Mouse (Mus musculus) forebrain, embryonic 14.5 days (tissue): ENCODE data around the gene Tmem108. TPM values are rescaled to one million over a fixed set of nuclear protein-coding genes. Genes with fewer than 3 reads are reported as not detected.

Experiments
- ATAC-seq: fragments of 200-750 bp; cut with Nextera tagmentation; 2 replicates; pipeline ENCODE4 v1.8.0; 2017; ENCODE audit warnings: mild to moderate bottlenecking, moderate library complexity
- DNase-seq: peaks from one replicate; pipeline ENCODE4 v3.0.0-alpha.2; 2015; ENCODE audit warnings: low spot score
- H3K27ac ChIP-seq: fragments of 300-500 bp; sonication (generic); 2 replicates; pipeline ENCODE4 v1.5.1; 2014; ENCODE audit warnings: low read depth, mild to moderate bottlenecking, control low read depth, low read length, moderate library complexity
- H3K27me3 ChIP-seq: fragments of 300-500 bp; sonication (generic); replicated peaks from 2 replicates; pipeline ENCODE4 v1.6.1; 2014; ENCODE audit warnings: low read length, control low read depth, mixed read lengths; ENCODE audit not compliant: control insufficient read depth, insufficient read depth
- H3K36me3 ChIP-seq: fragments of 300-500 bp; sonication (generic); 2 replicates; pipeline ENCODE4 v1.6.1; 2014; ENCODE audit warnings: low read length, control low read depth; ENCODE audit not compliant: control insufficient read depth, insufficient read depth
- H3K4me1 ChIP-seq: fragments of 300-500 bp; sonication (generic); 2 replicates; pipeline ENCODE4 v1.6.1; 2014; ENCODE audit warnings: antibody characterized with exemption, low read length, control low read depth; ENCODE audit not compliant: control insufficient read depth, insufficient read depth
- H3K4me2 ChIP-seq: fragments of 300-500 bp; sonication (generic); 2 replicates; pipeline ENCODE4 v1.6.1; 2014; ENCODE audit warnings: mild to moderate bottlenecking, control low read depth, low read length
- H3K4me3 ChIP-seq: fragments of 300-500 bp; sonication (generic); 2 replicates; pipeline ENCODE4 v1.5.1; 2014; ENCODE audit warnings: low read depth, low read length, control low read depth
- H3K9ac ChIP-seq: fragments of 300-500 bp; sonication (generic); 2 replicates; pipeline ENCODE4 v1.6.1; 2014; ENCODE audit warnings: mild to moderate bottlenecking, low read length, control low read depth, moderate library complexity
- H3K9me3 ChIP-seq: fragments of 300-500 bp; sonication (generic); replicated peaks from 2 replicates; pipeline ENCODE4 v1.6.1; 2016; ENCODE audit warnings: low read length, control low read depth, mixed read lengths; ENCODE audit not compliant: control insufficient read depth
- WGBS: fragments of 180-500 bp; shearing (Covaris S2); extraction: QIAGEN DNeasy Blood & Tissue Kit; methylation state at CpG from one replicate; pipeline ENCODE4 v1.1.7; 2014; 5-methylcytosine and 5-hydroxymethylcytosine counted together
- polyA plus RNA-seq: library from polyadenylated mRNA; unstranded; fragments of >200 nt; fragmentation: Nextera tagmentation; extraction: Ambion mirVana; gene quantifications from 2 replicates; pipeline ENCODE4 v1.2.1, GENCODE M21; 2014

Tmem108 gene
- polyA plus RNA-seq, 1 experiment from 2014 or later: 41.5 TPM

GRCm38 (mm10) chr9:103434116-103434515 is 327.5 kb downstream of the Tmem108 start:
- no peak overlapping the region for H3K27ac ChIP-seq
- H3K4me3 ChIP-seq: no peak overlapping the region
- no peaks in the 10 kb centered on the region for H3K9me3 ChIP-seq
- no peaks in the 10 kb centered on the region for H3K36me3 ChIP-seq
- no peaks in the 10 kb centered on the region for H3K27me3 ChIP-seq
- peaks cover 12% of the 10 kb centered on the region for H3K4me1 ChIP-seq
- no peak for DNase-seq
- H3K9ac ChIP-seq: no peak overlapping the region
- no peak for ATAC-seq
- H3K4me2 ChIP-seq: no peak overlapping the region
- WGBS: 56% methylated on average over 4 of the region's 4 CpGs

Other genes starting within 250 kb of the Tmem108 start
- gene Nphp3, start 240.7 kb upstream of the Tmem108 start, polyA plus RNA-seq: 1.9 and 2.2 TPM in 2 replicates